ENCODE assay signal across 32 mouse cellular contexts in genomic region chr5:128407546-128407945, GRCm38 (mm10). TPM values are rescaled to one million over a fixed set of nuclear protein-coding genes. Genes with fewer than 3 reads are reported as not detected.
DNase-seq lines count a peak whose midpoint lies in the region; ATAC-seq and TF ChIP-seq lines count a peak whose summit lies in the region.
"Had no signal": no experiment of that assay in that cellular context is flagged by ENCODE, and none has a peak within 500 bp of the region (broad histone marks: within the 10 kb centered on the region; RNA-seq: fewer than 3 reads in every experiment).

No protein-coding gene starts in this region.

- H3K9me3 ChIP-seq in midbrain, postnatal 0 days (ENCODE audit: low read length): no peaks in the 10 kb centered on the region
- H3K9me3 ChIP-seq in midbrain, embryonic 10.5 days (replicated peaks): peaks cover 11% of the 10 kb centered on the region
- H3K9me3 ChIP-seq: forebrain, embryonic 15.5 days; heart, embryonic 10.5 days had no signal

- peak; percentile 4 for DNase-seq in cerebellum, adult 9-10 months
- DNase-seq in cerebellum, adult 11 months: no peak
- peak; percentile 14 for DNase-seq in midbrain, postnatal 0 days (ENCODE audit: low spot score)
- no peak for DNase-seq in midbrain, embryonic 10.5 days (ENCODE audit: low spot score)
- DNase-seq in cerebellum, postnatal 10 days: peak; percentile 69 to 85
- peak; percentile 11 to 35 for DNase-seq in cerebellum, postnatal 36 days
- DNase-seq in lung, adult 18-20 months: no peak
- DNase-seq in gastrocnemius, adult 18-20 months (ENCODE audit: low spot score): no peak
- DNase-seq: adrenal gland, adult 8-10 months; adrenal gland, postnatal 36 days; embryo, embryonic 11 days; gastrocnemius, postnatal 25 days; heart, adult 2 months; heart, postnatal 14 days; heart, postnatal 4 days; kidney, adult 18-20 months had no signal

- ATAC-seq in midbrain, postnatal 0 days (ENCODE audit: low FRiP score): no peak
- ATAC-seq: activated CD4-positive, CD25-positive, alpha-beta regulatory T cell, adult 4 months; CD4-positive, CD25-positive, alpha-beta regulatory T cell, adult 4 months; forebrain, embryonic 15.5 days; hindbrain, postnatal 0 days; inflammation-experienced regulatory T-cells, adult 6 months; intestine, embryonic 16.5 days had no signal

- H3K4me3 ChIP-seq in midbrain, postnatal 0 days (ENCODE audit: low read depth, low read length): no peak overlapping the region
- H3K4me3 ChIP-seq in midbrain, embryonic 10.5 days: no peak overlapping the region
- H3K4me3 ChIP-seq: embryonic facial prominence, embryonic 10.5 days; embryonic facial prominence, embryonic 13.5 days; erythroblast, embryonic 14.5 days; forebrain, embryonic 12.5 days; forebrain, embryonic 15.5 days; heart, adult 2 months; heart, embryonic 10.5 days; heart, embryonic 13.5 days had no signal

- H3K9ac ChIP-seq in midbrain, postnatal 0 days (replicated peaks; ENCODE audit: low read length, poor library complexity, severe bottlenecking): no peak overlapping the region
- H3K9ac ChIP-seq: embryonic facial prominence, embryonic 13.5 days; forebrain, embryonic 12.5 days; forebrain, embryonic 15.5 days; heart, embryonic 13.5 days; hindbrain, embryonic 14.5 days had no signal

- H3K27ac ChIP-seq in midbrain, postnatal 0 days (ENCODE audit: low read depth, low read length): no peak overlapping the region
- H3K27ac ChIP-seq in midbrain, embryonic 10.5 days (replicated peaks): no peak overlapping the region
- H3K27ac ChIP-seq: embryonic facial prominence, embryonic 10.5 days; embryonic facial prominence, embryonic 13.5 days; forebrain, embryonic 12.5 days; forebrain, embryonic 15.5 days; heart, adult 2 months; heart, embryonic 10.5 days; heart, embryonic 13.5 days; hindbrain, embryonic 14.5 days; hindbrain, postnatal 0 days had no signal

- H3K4me1 ChIP-seq in midbrain, postnatal 0 days (ENCODE audit: insufficient read depth, low read length): no peaks in the 10 kb centered on the region
- no peaks in the 10 kb centered on the region for H3K4me1 ChIP-seq in midbrain, embryonic 10.5 days
- H3K4me1 ChIP-seq: embryonic facial prominence, embryonic 10.5 days; embryonic facial prominence, embryonic 13.5 days; forebrain, embryonic 12.5 days; forebrain, embryonic 15.5 days; heart, embryonic 10.5 days; heart, embryonic 13.5 days had no signal

- H3K36me3 ChIP-seq in midbrain, postnatal 0 days (ENCODE audit: insufficient read depth, low read length): no peaks in the 10 kb centered on the region
- H3K36me3 ChIP-seq in midbrain, embryonic 10.5 days: no peaks in the 10 kb centered on the region
- H3K36me3 ChIP-seq: embryonic facial prominence, embryonic 10.5 days; embryonic facial prominence, embryonic 13.5 days; forebrain, embryonic 12.5 days; forebrain, embryonic 15.5 days; heart, embryonic 10.5 days; heart, embryonic 13.5 days had no signal

- no peak for TF ChIP-seq CTCF in midbrain, postnatal 0 days (IDR thresholded peaks at IDR 0.05)

- H3K27me3 ChIP-seq in midbrain, postnatal 0 days (ENCODE audit: insufficient read depth, low read length): no peaks in the 10 kb centered on the region
- no peaks in the 10 kb centered on the region for H3K27me3 ChIP-seq in midbrain, embryonic 10.5 days (ENCODE audit: low read depth, poor library complexity, severe bottlenecking)
- H3K27me3 ChIP-seq: embryonic facial prominence, embryonic 13.5 days; forebrain, embryonic 12.5 days; forebrain, embryonic 15.5 days; heart, embryonic 13.5 days had no signal

- H3K4me2 ChIP-seq in midbrain, postnatal 0 days (ENCODE audit: low read depth, low read length, poor library complexity, severe bottlenecking): no peak overlapping the region
- H3K4me2 ChIP-seq: embryonic facial prominence, embryonic 13.5 days; forebrain, embryonic 12.5 days; forebrain, embryonic 15.5 days; heart, embryonic 13.5 days; hindbrain, embryonic 14.5 days had no signal

- WGBS in midbrain, postnatal 0 days: 79% methylated on average over 9 of the region's 9 CpGs
- WGBS in midbrain, embryonic 10.5 days: 79% methylated on average over 9 of the region's 9 CpGs

RNA-seq across cellular contexts. Expression of gene Tmem132d, which starts 25.3 kb away (rescaled TPM):
- total RNA-seq in midbrain, postnatal 0 days (2014; rRNA removed): 14.7 and 16.9 TPM in 2 replicates
- polyA plus RNA-seq in midbrain, postnatal 0 days (2015; fragmentation: Nextera tagmentation; extraction: Ambion mirVana): 3.3 and 4.0 TPM in 2 replicates
- 0.28 and 0.37 TPM in 2 replicates for polyA plus RNA-seq in midbrain, embryonic 10.5 days (2016; fragmentation: Nextera tagmentation; extraction: Ambion mirVana)
- total RNA-seq in gastrocnemius, adult 18-20 months (2021): under 1 TPM in 1 of 2 experiments, not detected in 1; 0.05 TPM
- total RNA-seq: granulocyte monocyte progenitor cell, adult 5-6 weeks; MEL had no signal
- polyA plus RNA-seq: activated CD4-positive, CD25-positive, alpha-beta regulatory T cell, adult 4 months; C2C12; CD4-positive, CD25-positive, alpha-beta regulatory T cell, adult 4 months; erythroblast, embryonic 14.5 days; inflammation-experienced regulatory T-cells, adult 6 months; intestine, embryonic 16.5 days had no signal

Comparison
In these comparisons a context has a peak if more than half of its experiments do, and no peak if none do; other contexts are left out.
1. DNase-seq: peak in cerebellum, adult 9-10 months (single experiment), midbrain, postnatal 0 days (single experiment), cerebellum, postnatal 10 days (2 of 2) and cerebellum, postnatal 36 days (2 of 2); none in cerebellum, adult 11 months (single experiment), midbrain, embryonic 10.5 days (single experiment), lung, adult 18-20 months (0 of 2) and gastrocnemius, adult 18-20 months (single experiment).
2. RNA of gene Tmem132d, which starts 25.3 kb away (total RNA-seq): 14.7 to 16.9 TPM in midbrain, postnatal 0 days; 0.05 TPM in gastrocnemius, adult 18-20 months; every median in the first group is over 10 times any median in the second.